Mouse (Mus musculus) T-helper 17 cell (primary cell): ENCODE measurements around the gene Lsamp.

Source experiments
- in situ Hi-C, 2 experiments: fragments of 300-600 bp; cut with MboI, MseI; formaldehyde crosslinking; loops; 1 replicate in 1 of 2; 2 replicates in 1 of 2; pipeline ENCODE4 v1.15.1; 2025; ENCODE audit warnings: high pct_unique_total_duplicates in 2 of 2

The Lsamp gene

DNA sequence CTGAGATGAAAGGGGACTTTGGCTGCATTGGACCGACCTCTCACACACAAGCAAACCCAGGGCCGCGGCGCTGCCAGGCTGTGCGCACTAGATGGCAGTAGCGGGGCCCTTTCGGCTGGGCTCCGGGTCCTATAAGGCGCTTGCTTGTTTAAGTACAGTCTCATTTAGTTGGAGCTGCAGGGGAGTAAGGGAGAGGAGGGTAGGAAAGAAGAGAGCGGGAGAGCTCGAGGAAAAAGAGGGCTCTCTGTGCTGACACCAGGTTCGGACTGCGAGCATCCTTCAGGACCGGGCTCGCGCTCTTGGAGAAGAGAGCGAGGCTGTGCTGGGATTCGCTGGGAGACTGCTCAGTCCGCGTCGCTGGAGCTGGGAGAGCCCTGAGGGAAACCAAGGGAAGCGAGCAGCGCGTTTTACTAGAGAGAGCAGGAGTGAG, at the start of gene Lsamp:
TSS of gene Lsamp (plus strand) at position 157 of the 430 bp plus-strand sequence.
- in situ Hi-C loops, result no loop called here

DNA sequence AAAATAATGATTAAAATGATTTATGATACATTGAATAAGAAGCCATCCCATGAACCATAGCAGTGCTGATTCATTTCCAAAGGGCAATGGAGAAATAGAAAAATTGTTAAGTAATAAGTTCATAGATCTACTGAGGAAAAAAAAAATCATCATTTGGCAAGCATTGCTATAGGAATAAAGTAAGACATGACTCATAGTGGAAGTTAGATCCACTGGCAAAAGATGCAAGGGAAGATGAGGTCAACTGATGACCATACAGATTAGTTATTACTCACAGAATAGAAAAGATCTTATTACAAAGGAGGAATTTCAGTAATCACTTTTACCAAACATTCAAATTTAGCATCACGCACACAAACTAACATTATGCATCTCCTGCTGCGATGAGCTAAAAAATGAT, 26.5 kb upstream of the Lsamp start:
- in situ Hi-C loops, result loop anchor here in 1 of 2 experiments (5.0 to 10.0 kb wide), 2 partner anchors 350 to 953 kb away; no protein-coding TSS in a partner anchor

DNA sequence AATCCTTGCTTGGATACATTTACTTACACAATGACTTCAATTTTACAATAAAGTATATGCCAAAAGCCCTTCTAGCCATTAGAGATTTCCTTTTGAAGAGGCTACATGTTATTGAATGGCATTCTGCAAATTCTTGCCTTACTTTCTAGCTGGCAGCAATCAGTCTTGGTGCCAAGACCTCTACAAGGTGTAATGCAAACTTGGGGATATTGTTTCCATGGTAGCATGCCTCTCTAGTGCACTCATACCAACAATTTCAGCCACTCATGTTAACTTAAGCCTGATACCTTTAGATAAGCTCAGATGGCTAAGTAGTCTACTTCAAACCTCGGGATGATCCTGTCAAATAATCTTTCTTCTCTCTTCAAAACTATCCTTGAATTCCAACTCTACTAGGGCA, 11.4 kb upstream of the Lsamp start:
- in situ Hi-C loops, result no loop called here

DNA sequence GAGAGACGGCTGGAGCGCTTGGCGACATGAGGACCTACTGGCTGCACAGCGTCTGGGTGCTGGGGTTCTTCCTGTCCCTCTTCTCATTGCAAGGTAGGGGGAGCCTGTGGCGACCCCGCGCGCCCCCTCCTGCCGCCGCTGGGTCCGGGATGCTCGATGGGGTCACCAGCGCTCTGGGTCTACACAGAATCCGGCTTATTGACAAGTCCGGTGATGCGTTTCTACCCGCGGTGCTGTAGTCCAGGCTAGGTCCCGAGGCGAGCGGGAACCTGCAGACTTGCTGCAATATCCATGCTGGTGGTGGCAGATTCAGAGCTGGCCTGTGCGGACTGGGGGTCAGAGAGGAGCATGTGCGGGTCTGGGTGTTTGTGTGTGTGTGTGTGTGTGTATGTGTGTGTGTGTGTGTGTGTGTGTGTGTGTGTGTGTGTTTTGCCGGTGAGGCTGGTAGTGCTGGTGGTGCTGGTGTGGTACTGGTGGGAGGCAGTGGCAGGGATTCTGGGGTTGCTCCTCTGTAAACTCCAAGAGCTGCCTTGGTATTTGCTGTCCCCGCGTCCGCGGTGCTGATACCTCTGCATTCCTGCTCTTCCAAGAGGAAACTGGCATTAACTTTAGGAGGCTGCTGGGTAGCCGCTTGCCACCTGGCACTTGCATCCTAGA, 602 bp downstream of the Lsamp start:
- in situ Hi-C loops, result no loop called here

DNA sequence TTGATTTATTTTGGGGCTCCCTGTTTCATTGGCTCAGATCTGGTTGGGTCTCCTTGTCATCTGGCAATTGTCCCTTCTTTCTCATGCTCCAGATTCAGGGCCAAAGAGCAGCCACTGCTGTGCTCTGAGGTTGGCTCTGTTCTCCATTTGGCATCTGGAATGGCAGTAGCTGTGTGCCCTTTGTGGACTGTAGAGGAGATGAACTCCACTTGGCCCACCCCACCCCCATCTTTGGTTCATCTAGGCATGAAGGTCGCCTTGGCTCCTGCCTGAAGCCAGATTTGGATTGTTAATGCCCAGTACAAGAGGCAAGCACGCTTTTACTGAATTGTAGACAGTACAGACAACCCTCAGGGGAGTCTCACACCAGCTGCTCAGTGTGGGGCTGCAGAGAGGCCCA, 4.3 kb downstream of the Lsamp start:
- in situ Hi-C loops, result no loop called here

DNA sequence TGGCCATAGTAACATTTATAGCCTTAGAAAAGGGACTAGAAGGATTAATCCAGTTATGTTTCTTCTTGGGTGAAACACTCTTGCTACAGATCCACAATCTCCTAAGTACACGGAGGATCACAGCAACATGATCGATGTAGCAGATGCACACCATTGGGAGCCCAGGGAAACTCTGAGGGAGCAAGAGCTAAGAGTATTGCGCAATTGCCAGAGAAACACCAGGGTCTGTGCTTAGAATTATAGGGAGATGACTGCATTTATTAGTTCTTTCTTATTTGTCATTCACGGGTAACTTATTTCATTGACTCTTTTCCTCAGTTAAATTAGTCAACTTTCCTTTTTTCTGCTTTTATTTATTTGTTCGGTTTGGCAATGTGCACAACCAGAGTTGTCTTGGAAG, 10.7 kb downstream of the Lsamp start:
- in situ Hi-C loops, result no loop called here

DNA sequence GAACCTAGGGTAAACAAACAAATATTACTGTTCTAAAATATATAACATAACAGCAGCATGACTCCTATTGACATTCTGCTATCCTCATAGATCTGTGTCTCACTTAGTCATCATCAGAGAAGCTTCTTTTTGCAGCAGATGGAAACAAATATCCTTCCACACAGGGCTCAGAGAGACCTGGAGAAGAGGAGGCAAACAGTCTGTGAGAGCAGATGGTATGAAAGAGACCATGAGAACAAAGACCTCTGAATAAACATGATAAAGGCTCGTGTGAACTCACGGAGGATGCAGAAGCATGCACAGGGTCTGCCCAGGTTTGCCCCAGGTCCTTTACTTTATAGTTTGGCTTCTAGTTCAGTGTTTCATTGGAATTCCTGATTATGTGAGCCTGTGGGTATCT, 24.6 kb downstream of the Lsamp start:
- in situ Hi-C loops, result no loop called here

DNA sequence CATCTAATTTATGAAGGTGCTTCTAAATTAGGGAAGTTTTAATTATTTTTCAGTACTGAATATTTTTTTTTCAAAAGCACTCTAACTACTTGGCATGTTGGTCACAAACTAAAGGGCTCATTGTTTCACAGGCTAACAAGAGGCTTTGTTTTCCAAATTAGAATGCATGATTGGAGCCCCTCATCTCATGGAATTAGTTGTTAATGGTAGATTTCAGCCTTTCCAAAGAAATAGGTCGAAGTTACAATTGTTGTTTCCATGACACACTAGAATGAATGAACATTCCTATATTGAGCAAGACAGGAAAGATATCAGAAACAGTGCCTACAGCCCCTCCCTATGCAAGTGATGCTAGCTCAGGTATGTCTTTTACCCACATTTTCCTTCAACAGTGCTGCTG, 26.9 kb downstream of the Lsamp start:
- in situ Hi-C loops, result no loop called here

DNA sequence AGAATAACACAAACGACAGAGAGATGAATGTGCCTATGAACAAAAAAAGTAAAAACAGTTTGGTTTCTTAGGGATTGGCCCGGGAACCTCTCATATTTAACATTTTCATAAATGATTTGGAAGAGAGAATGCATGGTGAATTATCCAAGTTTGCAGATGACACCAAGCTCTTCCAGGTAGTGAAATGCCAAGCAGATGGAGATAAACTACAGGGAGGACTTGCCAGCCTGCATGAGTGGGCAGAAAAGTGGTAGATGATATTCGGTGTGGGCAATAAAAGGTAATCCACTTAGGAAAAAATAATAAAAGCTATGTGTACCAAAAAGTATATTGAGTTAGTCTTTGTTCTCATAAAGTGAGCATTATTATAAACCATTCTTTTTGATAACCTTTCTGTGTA, 38.5 kb downstream of the Lsamp start:
- in situ Hi-C loops, result no loop called here

DNA sequence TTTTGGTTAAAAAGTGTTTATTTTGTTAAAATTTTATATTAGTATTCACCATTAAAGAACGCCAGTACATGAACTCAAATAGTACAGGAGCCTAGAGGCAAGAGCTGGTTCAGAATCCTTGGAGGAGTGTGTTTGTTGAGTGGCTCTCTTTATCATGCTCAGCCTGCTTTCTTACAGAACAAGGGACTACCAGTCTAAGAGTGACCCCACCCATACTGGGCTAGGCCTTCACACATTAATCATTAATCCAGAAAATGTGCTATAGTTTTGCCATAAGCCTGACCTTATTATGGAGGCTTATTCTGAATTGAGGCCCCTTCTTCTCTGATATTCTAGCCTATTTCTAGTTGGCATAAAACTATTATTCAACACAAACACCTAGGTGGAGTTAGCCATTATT, 52.6 kb downstream of the Lsamp start:
- in situ Hi-C loops, result no loop called here

DNA sequence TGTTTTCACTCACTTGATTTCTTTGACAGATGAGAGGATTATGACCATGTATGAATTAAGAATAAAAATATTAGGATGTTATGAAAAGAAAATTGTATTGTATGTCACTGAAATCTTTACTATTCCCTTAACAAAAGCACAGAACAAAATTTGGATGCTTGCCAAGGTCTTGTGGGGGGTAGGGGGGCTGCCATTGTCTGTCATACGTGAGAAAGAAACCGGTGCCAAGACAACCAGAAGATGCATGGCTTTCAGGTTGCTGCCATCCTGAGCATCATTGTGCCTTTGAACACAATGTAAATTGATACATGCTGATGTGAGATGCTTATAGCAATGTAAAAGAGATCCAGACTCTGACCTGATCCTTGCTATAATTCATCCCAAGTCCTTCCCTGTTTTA, 75.4 kb downstream of the Lsamp start:
- in situ Hi-C loops, result no loop called here

DNA sequence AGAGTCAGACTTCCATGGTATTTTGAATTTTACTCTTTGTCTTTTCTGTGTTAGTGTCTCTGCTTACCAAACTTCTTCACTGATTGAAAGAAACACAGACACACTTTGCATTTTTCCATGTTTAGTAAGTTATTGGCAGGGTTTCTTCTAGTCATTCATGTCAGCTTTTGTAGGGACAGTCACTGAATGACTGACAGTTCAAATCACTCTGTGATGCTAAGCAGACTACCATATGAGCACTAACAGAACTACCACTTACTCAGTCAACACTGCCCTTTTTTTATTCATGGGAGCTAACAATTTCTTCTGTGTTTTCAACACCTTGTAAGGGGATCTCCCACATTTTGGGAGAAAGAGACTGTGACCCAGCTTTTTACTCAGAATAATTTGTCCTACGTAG, 75.8 kb downstream of the Lsamp start:
- in situ Hi-C loops, result no loop called here

DNA sequence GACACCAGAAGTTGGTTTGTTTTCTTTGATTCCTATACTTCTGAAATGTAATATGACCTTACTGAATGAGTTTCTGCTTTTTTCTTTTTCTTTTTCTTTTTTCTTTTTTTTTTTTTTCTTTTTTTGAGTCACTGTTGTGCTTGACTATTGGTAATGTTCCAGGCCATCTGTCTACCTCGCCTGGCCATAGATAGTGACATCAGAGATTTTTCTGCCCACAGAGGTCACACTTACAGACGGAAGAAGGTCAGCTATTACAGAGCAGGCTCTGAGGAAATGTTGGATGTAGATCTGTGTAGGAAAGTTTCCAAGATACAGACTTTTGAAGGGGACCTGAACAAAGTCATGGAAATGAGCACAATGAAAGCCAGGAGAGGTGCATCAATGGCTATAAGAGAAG, 76.3 kb downstream of the Lsamp start:
- in situ Hi-C loops, result no loop called here

DNA sequence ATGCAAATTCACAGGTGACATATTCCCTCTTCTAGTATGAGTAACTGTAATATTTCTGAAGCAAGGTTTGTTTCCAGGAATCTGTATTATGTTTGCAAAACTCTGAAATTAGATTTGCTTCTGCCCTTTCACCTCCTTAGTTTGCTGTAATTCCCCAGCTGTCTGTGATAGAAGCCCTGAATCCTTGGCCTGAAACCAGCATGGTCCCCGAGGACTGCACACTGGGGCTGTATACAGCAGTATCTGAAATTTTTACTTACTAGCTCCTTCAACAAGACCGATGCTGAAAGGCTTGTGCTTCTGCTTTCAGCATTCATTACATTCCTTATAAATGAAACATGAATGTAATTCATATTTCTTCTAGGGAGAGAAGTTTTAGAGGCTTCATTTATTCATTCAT, 91.4 kb downstream of the Lsamp start:
- in situ Hi-C loops, result no loop called here

DNA sequence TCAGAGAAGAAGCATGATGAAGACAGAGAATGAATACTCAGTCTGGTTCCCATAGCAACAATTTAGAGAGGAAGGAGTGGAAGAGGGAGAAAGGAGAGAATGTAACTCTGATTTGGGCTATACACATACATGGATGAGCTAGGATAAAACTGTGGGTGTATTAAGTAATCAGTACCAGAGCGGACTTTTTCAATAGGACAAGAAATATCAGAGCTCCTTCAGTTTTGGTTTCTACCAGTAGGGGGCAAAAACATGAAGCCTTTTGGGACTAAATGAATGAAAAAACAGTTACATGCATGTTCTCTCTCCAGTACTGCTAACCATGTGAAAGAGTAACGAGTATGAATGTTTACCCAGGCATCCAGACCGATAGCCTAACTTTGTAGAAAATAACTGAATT, 96.1 kb downstream of the Lsamp start:
- in situ Hi-C loops, result no loop called here

DNA sequence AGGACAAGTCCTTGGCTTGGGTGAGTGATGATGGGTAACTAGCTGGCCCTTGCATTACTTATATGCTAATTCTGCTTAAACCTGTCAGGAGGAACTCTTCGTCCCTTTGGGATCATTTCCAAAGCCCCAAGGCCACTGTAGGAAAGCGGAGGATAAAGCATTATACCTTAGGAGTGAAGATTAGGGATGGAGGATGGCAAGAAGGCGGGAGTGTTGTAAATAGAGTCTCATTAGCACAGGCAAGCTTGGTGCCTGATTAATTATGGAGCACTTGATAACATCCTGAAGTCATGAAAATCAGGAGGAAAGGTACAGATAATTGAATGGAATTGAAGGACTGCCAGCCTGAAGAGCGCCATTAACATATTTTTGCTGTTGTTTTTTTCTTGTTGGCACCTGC, 120.2 kb downstream of the Lsamp start:
- in situ Hi-C loops, result no loop called here

DNA sequence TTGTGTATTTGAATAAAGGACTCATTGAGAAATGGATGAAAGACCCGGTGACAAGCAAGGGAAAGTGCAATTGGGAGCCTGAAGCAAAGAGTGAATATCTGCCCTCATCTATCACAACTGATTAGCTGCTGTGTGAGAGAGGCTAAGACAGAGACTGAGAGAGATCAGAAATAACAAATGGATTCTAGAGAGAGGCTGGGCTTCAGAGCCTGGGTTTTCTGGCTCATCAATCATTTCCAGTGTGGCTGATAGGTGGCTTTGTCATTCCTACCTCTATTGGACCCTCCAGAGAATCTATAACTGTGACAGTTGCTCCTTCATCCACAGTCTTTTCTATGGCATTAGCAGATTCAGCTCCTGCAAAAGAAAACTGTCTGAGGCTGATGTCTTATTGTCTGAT, 198.8 kb downstream of the Lsamp start:
- in situ Hi-C loops, result no loop called here

DNA sequence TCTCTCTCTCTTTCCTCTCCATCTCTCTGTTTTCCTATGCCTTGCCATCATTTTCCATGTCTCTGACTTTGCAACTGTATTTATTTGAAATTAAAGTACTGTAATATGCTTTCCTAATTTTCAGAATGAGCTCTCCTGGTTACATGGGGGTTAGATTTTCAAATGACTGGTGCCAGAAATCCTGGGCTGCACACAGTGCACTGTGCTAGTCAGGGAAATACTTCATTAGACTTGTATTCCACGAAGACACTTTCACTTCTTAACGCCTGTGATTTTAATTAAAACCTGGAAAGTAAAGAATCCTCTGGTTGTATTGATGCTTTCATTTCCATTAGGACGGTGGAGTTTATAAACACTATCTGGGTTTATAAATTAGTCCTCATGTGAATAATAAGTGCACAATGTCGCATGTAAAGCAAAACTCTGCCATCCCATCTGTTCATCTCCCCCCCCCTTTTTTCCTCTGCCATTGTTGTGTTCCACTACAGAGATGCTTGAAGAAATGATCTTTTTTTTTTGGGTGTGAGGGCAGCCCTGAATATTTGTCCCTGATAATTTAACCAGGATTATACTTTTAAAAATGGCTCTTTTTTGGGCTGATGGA, 203.9 kb downstream of the Lsamp start:
- in situ Hi-C loops, result no loop called here

DNA sequence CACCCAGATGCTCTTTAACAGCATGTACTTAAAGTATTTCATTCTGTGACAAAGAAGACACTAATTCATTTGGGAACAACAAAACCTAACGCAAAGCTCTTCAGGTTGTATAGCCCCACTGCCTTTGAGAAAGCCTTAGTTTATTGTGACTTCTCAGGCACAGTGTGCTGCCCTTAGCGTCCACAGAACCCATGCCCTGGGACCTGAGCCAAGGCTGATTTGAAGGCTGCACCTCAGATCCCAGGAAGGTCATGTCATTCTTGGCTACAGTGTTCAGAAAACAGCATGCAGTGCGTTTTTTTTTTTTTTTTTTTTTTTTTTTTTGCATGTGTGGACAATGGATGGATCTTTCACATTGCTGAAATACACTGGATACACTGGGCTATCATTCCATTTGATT, 210.2 kb downstream of the Lsamp start:
- in situ Hi-C loops, result no loop called here

DNA sequence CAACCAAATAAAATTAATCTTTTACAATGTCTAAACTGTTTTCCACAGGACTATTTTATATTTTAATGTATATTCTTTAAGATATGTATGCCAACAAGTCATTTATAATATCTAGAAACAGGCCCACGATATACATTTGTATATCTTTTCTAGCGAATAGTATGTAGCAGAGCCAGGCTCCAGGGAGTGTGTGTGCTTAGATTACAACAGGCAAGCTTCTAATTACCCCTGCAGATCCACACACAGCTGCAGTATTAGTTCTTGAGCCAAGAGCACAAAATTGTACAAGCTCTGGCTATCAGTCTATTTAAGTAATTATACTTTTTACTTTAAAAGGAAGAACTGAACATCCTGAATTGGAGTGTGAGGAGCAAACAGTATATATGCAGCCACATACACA, 210.7 kb downstream of the Lsamp start:
- in situ Hi-C loops, result no loop called here

DNA sequence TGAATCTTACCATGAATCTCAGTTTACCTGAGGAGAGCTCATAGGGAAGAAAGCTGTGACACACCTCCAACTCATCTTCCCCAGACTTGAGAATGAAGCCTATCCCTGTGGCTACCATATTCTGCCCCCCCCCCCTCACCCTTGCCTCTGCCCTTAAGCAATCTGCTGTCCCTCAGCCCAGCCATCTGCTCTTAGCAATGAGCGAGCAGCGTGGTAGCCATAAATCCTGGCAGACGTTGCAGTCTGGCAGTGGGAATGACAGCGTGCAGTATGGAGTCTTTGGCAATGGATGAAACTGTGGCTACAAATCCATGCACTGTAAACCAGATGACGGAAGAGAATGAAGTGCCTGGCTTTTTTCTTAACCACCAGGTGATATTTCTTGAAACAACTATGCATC, 244.5 kb downstream of the Lsamp start:
- in situ Hi-C loops, result no loop called here

DNA sequence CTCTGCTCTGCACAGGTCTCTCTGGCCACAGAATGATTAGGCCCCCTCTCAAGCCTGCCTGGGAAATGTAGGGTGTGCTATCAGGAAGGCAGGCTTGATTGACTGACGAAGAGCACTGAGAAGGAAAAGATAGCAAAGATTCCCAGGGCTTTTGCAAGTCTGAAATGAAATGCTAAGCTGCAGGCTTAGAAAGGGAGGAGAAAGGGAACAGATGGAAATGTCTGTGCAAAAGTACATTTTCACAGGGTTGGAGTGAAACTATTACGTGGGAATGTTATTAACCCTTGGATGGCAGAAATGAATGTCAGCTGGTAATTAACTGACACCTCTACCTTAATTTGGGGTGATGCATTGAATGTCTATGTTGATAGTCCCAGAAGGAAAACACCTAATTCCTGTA, 248.9 kb downstream of the Lsamp start:
- in situ Hi-C loops, result no loop called here

DNA sequence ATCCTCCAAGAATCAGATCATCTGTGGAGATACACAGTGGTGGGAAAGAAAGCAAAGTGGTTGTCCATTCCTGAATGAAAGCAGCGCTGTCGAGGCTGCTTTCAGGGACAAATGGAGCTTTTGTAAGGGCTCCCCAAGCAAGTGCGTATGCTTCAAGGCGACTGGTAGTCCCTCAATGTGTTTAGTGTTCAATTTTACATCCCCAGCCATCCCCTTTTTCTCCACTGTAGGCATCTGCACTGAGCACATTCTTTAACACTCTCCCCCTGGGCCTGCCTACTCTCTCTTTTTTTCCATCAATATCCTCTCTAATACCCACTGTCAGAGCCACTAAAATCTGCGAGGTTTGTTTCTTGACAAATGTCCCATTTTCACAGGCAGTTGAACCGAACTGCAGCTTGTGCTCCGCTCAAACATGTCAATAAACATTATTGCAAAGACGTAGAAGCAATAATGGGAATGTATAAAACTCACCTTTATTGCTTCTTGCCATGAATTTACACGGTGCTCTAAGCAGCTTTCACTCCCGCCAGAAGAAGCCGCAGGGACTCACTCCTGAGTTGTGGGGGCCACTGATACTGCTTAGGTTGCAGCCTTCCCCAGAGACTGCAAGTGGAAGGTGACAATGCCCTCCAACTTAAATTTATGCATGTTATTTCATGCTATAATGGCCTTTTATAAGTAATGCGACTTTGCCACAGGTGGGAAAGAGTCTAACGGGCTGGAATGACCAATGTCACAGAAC, 250.2 kb downstream of the Lsamp start:
- in situ Hi-C loops, result no loop called here
